Mouse (Mus musculus) heart, adult 11 months (tissue): ENCODE results near the gene Rpusd3.
A peak's percentile ranks its signal among the peaks of the same experiment; 100 is the strongest.

Experiments used
- DNase-seq: peaks from one replicate; pipeline ENCODE4 v3.0.0; 2022

The Rpusd3 gene

GRCm38 (mm10) chr6:113419199-113419587 is at the start of gene Rpusd3:
Gene Rpusd3, minus strand, starts transcription at chr6:113419340.
- DNase-seq, result peak; percentile 100

- DNase-seq, result no peak
Observed at GRCm38 (mm10) chr6:113468512-113468911, 49.4 kb upstream of the Rpusd3 start.

- no peak for DNase-seq
Observed at GRCm38 (mm10) chr6:113465602-113466001, 46.5 kb upstream of the Rpusd3 start.

- DNase-seq, result no peak
Observed at GRCm38 (mm10) chr6:113464040-113464439, 44.9 kb upstream of the Rpusd3 start.

GRCm38 (mm10) chr6:113458635-113459034 is 39.5 kb upstream of the Rpusd3 start:
- DNase-seq, result no peak

GRCm38 (mm10) chr6:113457952-113458534 is 38.9 kb upstream of the Rpusd3 start, which contains the start of gene Il17re:
Gene Il17re, plus strand, starts transcription at chr6:113458484.
- DNase-seq, result no peak

GRCm38 (mm10) chr6:113455007-113455406 is 35.9 kb upstream of the Rpusd3 start:
- DNase-seq, result no peak

GRCm38 (mm10) chr6:113451839-113452238 is 32.7 kb upstream of the Rpusd3 start:
- no peak for DNase-seq

GRCm38 (mm10) chr6:113447639-113448038 is 28.5 kb upstream of the Rpusd3 start:
- DNase-seq, result no peak

GRCm38 (mm10) chr6:113444207-113444965 is 25.2 kb upstream of the Rpusd3 start:
- peak; percentile 57 for DNase-seq

- DNase-seq, result no peak
Observed at GRCm38 (mm10) chr6:113443091-113443490, 24.0 kb upstream of the Rpusd3 start.

- peak; percentile 99 for DNase-seq
Observed at GRCm38 (mm10) chr6:113442442-113443090, 23.4 kb upstream of the Rpusd3 start, which contains the start of gene Jagn1. Gene Jagn1, plus strand, starts transcription at chr6:113442569.

GRCm38 (mm10) chr6:113442087-113442441 is 22.9 kb upstream of the Rpusd3 start:
- no peak for DNase-seq

GRCm38 (mm10) chr6:113441147-113441680 is 22.1 kb upstream of the Rpusd3 start:
- DNase-seq, result peak; percentile 89

- DNase-seq, result peak; percentile 83
Observed at GRCm38 (mm10) chr6:113440686-113441085, 21.5 kb upstream of the Rpusd3 start.

GRCm38 (mm10) chr6:113438721-113439430 is 19.7 kb upstream of the Rpusd3 start:
- DNase-seq, result no peak

- peak; percentile 84 for DNase-seq
Observed at GRCm38 (mm10) chr6:113437135-113437534, 18.0 kb upstream of the Rpusd3 start.

- DNase-seq, result no peak
Observed at GRCm38 (mm10) chr6:113435664-113436205, 16.6 kb upstream of the Rpusd3 start, which contains the start of gene Cidec. Gene Cidec, minus strand, starts transcription at chr6:113435760.

GRCm38 (mm10) chr6:113434691-113435090 is 15.6 kb upstream of the Rpusd3 start:
- DNase-seq, result no peak

- DNase-seq, result no peak
Observed at GRCm38 (mm10) chr6:113433661-113434060, 14.5 kb upstream of the Rpusd3 start.

- DNase-seq, result no peak
Observed at GRCm38 (mm10) chr6:113431801-113432200, 12.7 kb upstream of the Rpusd3 start.

GRCm38 (mm10) chr6:113430846-113431245 is 11.7 kb upstream of the Rpusd3 start:
- DNase-seq, result no peak

- no peak for DNase-seq
Observed at GRCm38 (mm10) chr6:113429965-113430364, 10.8 kb upstream of the Rpusd3 start.
